Mouse (Mus musculus) heart, adult 2 months (tissue): ENCODE measurements at regions not wholly inside any gene's neighbourhood (a gene's known extent, or its start where the extent isn't known, plus 50 kb on each side); places are given as distances from the start of the nearest gene placed in this dataset.

ENCODE experiments used
- DNase-seq, 2 experiments: peaks; one replicate each; pipeline ENCODE4 v3.0.0; 2021
- H3K27ac ChIP-seq: fragments of 200-600 bp; 2 replicates; pipeline ENCODE4 v1.8.1; 2022
- H3K27me3 ChIP-seq: fragments of 200-500 bp; 2 replicates; pipeline ENCODE4 v1.6.1; 2012; ENCODE audit warnings: mild to moderate bottlenecking, low read length, inconsistent platforms, mixed read lengths; ENCODE audit not compliant: control insufficient read depth, insufficient read depth
- H3K36me3 ChIP-seq: fragments of 200-500 bp; 2 replicates; pipeline ENCODE4 v1.6.1; 2012; ENCODE audit warnings: low read length, inconsistent platforms; ENCODE audit not compliant: control insufficient read depth, insufficient read depth
- H3K4me1 ChIP-seq: fragments of 200-500 bp; 2 replicates; pipeline ENCODE4 v1.6.1; 2011; ENCODE audit warnings: low read length; ENCODE audit not compliant: control insufficient read depth, insufficient read depth
- H3K4me3 ChIP-seq: fragments of 200-600 bp; 2 replicates; pipeline ENCODE4 v1.8.1; 2022
- H3K79me2 ChIP-seq: fragments of 200-500 bp; replicated peaks from 2 replicates; pipeline ENCODE4 v1.6.1; 2012; ENCODE audit warnings: mild to moderate bottlenecking, inconsistent platforms, low read length, moderate library complexity, mixed read lengths; ENCODE audit not compliant: control insufficient read depth, insufficient read depth
- H3K9ac ChIP-seq: fragments of 200-500 bp; 2 replicates; pipeline ENCODE4 v1.6.1; 2012; ENCODE audit warnings: low read depth, mild to moderate bottlenecking, control low read depth, inconsistent platforms, low read length, mixed read lengths
- CTCF ChIP-seq: fragments of 200-600 bp; IDR thresholded peaks from 2 replicates; pipeline ENCODE4 v1.8.1; 2022; ENCODE audit warnings: antibody characterized with exemption, mild to moderate bottlenecking, moderate library complexity
- EP300 ChIP-seq: fragments of 200-500 bp; IDR thresholded peaks from 2 replicates; pipeline ENCODE4 v1.6.1; 2011; ENCODE audit warnings: low read depth, low read length, control low read depth; ENCODE audit not compliant: insufficient read depth
- POLR2A ChIP-seq: fragments of 200-500 bp; IDR thresholded peaks from 2 replicates; pipeline ENCODE4 v1.6.1; 2011; ENCODE audit warnings: mild to moderate bottlenecking, low read depth, low read length, control low read depth; ENCODE audit not compliant: insufficient read depth
- WGBS: fragments of 180-500 bp; shearing (Covaris S2); methylation state at CpG from one replicate; pipeline ENCODE4 v1.1.7; 2018; 5-methylcytosine and 5-hydroxymethylcytosine counted together
- intact Hi-C: fragments of 180-260 bp; cut with DNase I; formaldehyde crosslinking; loops from one replicate; pipeline ENCODE4 v1.15.1; 2025

- H3K27ac ChIP-seq, result no peak overlapping the region
- intact Hi-C loops, result no loop called here
- H3K4me3 ChIP-seq, result no peak overlapping the region
- no peaks in the 10 kb centered on the region for H3K79me2 ChIP-seq
- H3K27me3 ChIP-seq, result no peaks in the 10 kb centered on the region
- TF ChIP-seq POLR2A, result no peak
- no peak for TF ChIP-seq EP300
- TF ChIP-seq CTCF, result no peak
- H3K36me3 ChIP-seq, result no peaks in the 10 kb centered on the region
- H3K9ac ChIP-seq, result no peak overlapping the region
- no peak for DNase-seq
- 69% methylated on average over 4 of the region's 4 CpGs for WGBS
- H3K4me1 ChIP-seq, result no peaks in the 10 kb centered on the region
Measured at GRCm38 (mm10) chr8:34520664-34521063, 409.1 kb upstream of the Gm10131 start.

DNA sequence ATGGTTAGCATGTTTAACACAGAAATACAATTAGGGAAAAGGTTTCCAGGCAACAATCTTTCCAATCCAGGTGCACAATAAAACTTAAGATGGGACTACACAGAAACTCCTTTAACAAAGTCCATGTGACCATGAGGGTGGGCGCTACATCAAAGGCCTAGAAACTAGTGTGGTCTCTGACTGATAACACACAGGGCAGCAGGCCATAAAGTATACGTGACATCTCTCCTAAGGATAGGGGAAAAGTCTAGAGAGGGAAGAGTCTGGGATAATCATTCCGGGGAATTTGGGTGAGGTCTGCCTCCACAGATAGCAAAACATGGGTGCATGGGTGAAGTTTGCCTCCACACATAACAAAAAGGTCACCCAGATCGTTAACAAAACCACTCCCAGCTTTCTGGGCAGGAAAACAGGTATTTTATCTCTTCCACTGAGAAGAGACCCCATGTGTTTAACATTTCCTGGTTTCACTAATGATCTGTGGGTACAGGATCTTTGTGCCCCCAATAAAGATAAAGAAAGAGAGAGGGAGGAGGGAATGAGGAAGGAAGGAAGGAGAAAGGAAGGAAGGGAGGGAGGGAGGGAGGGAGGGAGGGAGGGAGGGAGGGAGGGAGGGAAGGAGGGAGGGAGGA, 402.0 kb upstream of the Gm10131 start:
- intact Hi-C loops, result no loop called here
- Histone ChIP-seq H3K9ac (no peak overlapping the region), H3K27ac (no peak overlapping the region), H3K4me1 (no peaks in the 10 kb centered on the region), H3K79me2 (no peaks in the 10 kb centered on the region), H3K27me3 (no peaks in the 10 kb centered on the region), H3K36me3 (no peaks in the 10 kb centered on the region), H3K4me3 (no peak overlapping the region)
- TF ChIP-seq POLR2A (no peak), CTCF (no peak), EP300 (no peak)
- 71% methylated on average over 4 of the region's 4 CpGs for WGBS
- DNase-seq, result no peak

DNA sequence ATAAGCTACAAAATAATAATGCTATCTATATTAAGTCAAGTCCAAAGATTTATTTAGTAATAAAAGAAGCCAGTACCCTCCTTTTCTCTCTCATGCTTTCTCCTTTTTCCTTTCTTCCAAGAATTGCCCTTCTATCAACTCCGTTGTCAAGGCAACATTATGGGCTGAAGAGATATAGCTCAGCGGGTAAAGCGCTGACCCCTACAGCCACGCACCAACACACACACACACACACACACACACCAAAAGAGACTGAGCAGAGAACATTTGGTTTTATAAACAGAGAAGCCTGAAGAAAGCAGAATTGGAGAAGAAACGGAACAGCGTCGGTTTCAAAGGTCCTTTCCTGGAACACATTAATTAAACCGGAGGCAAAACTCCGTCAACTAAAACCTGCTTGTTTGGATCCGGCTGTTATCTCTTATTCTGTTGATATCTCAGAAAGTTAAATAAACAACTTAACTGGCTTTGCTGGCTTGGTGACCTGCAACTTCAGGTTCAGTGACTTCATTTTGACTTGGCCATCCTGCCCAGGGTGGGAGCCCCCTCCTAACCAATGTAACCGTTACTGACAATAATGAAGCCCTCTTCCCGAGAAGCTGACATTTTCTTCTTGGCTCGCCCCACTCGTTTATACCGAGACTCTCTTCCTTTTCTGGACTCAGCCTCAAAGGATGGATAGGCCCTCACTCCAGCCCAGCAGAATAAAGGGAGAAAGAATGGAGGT, 394.5 kb upstream of the Gm10131 start:
- intact Hi-C loops, result no loop called here
- H3K9ac ChIP-seq, result no peak overlapping the region
- H3K79me2 ChIP-seq, result no peaks in the 10 kb centered on the region

DNA sequence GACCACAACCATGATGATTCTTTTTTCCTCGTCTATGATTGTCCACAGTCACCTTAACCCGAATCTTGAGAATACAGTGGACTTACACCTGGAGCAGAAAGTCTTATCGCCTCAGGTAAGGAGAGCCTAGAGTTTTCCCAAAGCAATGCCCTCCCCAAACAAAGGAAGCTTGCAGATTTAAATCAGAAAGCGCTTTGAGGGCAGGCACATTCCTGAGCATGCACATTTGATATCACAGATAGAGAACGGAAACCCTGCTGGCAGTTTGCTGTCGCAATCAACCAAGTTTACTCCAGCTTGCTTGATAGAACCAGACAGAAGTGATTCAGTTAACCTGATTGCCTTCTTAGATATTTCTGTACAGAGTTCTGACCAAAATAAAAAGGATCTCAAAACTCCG, 393.6 kb upstream of the Gm10131 start:
- intact Hi-C loops, result no loop called here
- Histone ChIP-seq H3K27ac (no peak overlapping the region), H3K36me3 (no peaks in the 10 kb centered on the region), H3K27me3 (no peaks in the 10 kb centered on the region), H3K79me2 (no peaks in the 10 kb centered on the region), H3K4me1 (no peaks in the 10 kb centered on the region; the same call in 1 of the 2 replicates), H3K4me3 (no peak overlapping the region), H3K9ac (no peak overlapping the region)
- no peak for DNase-seq
- TF ChIP-seq EP300 (no peak), CTCF (no peak), POLR2A (no peak)
- 80% methylated on average over 7 of the region's 7 CpGs for WGBS

More for the DNA sequence above, 394.5 kb upstream of the Gm10131 start:
- WGBS, result 51% methylated on average over 15 of the region's 15 CpGs
- no peak for TF ChIP-seq CTCF
- no peak for TF ChIP-seq EP300
- no peak for TF ChIP-seq POLR2A
- Histone ChIP-seq H3K36me3 (no peaks in the 10 kb centered on the region), H3K27me3 (no peaks in the 10 kb centered on the region), H3K27ac (no peak overlapping the region), H3K4me1 (no peaks in the 10 kb centered on the region; the same call in 1 of the 2 replicates), H3K4me3 (no peak overlapping the region)
- no peak for DNase-seq

- no peaks in the 10 kb centered on the region; the same call in 1 of the 2 replicates for H3K4me1 ChIP-seq
- DNase-seq, result no peak
- no peak overlapping the region for H3K4me3 ChIP-seq
- no peak overlapping the region for H3K27ac ChIP-seq
- no peak for TF ChIP-seq EP300
- TF ChIP-seq CTCF, result no peak
- TF ChIP-seq POLR2A, result no peak
- 26% methylated on average over 1 of the region's 1 CpGs for WGBS
- no peak overlapping the region for H3K9ac ChIP-seq
- H3K79me2 ChIP-seq, result no peaks in the 10 kb centered on the region
- intact Hi-C loops, result no loop called here
- H3K36me3 ChIP-seq, result no peaks in the 10 kb centered on the region
- H3K27me3 ChIP-seq, result no peaks in the 10 kb centered on the region
Measured at GRCm38 (mm10) chr8:34502606-34503162, 391.1 kb upstream of the Gm10131 start.

GRCm38 (mm10) chr8:34499196-34499595, 387.7 kb upstream of the Gm10131 start:
- 62% methylated on average over 3 of the region's 3 CpGs for WGBS
- Histone ChIP-seq H3K79me2 (no peaks in the 10 kb centered on the region), H3K36me3 (no peaks in the 10 kb centered on the region), H3K4me3 (no peak overlapping the region), H3K4me1 (no peaks in the 10 kb centered on the region), H3K9ac (no peak overlapping the region), H3K27ac (no peak overlapping the region), H3K27me3 (no peaks in the 10 kb centered on the region)
- intact Hi-C loops, result no loop called here
- DNase-seq, result no peak
- TF ChIP-seq POLR2A, result no peak
- TF ChIP-seq EP300, result no peak
- no peak for TF ChIP-seq CTCF
